ENCODE assay signal across 7 mouse cellular contexts in genomic region chr5:35024975-35025374, GRCm38 (mm10).
A peak's percentile ranks its signal among the peaks of the same experiment; 100 is the strongest.
DNase-seq lines count a peak whose midpoint lies in the region.

No protein-coding gene starts in this region.

- peak; percentile 48 for DNase-seq in A20 (ENCODE audit: low read depth, low spot score)
- DNase-seq in ES-CJ7 (ENCODE audit: low read depth, low spot score): peak; percentile 21
- peak; percentile 30 to 45 for DNase-seq in cerebellum, postnatal 36 days
- DNase-seq in heart, adult 9 months (ENCODE audit: low spot score in 2 of 2): peak; percentile 40 to 47
- DNase-seq in kidney, postnatal 25 days: peak; percentile 74
- peak; percentile 70 for DNase-seq in lung, postnatal 10 days
- peak; percentile 17 for DNase-seq in skeletal muscle tissue, adult 2 months (ENCODE audit: low read depth, low spot score)

Comparison
In these comparisons a context has a peak if more than half of its experiments do, and no peak if none do; other contexts are left out.
1. Peak in every context shown above with its lines: DNase-seq.
2. DNase-seq: peak in every context shown above with its lines; median percentile 74 in kidney, postnatal 25 days; 70 in lung, postnatal 10 days; 48 in A20; 44 in heart, adult 9 months; 38 in cerebellum, postnatal 36 days; 21 in ES-CJ7; 17 in skeletal muscle tissue, adult 2 months.